Mouse (Mus musculus) olfactory bulb, adult 2 months (tissue): ENCODE data around the gene Sp6.

Source experiments
- CTCF ChIP-seq: fragments of 200-500 bp; IDR thresholded peaks from 2 replicates; pipeline ENCODE4 v1.5.1; 2012; ENCODE audit warnings: low read depth, mild to moderate bottlenecking, low read length, moderate library complexity; ENCODE audit not compliant: insufficient read depth
- POLR2A ChIP-seq: fragments of 200-500 bp; IDR thresholded peaks from 2 replicates; pipeline ENCODE4 v1.6.1; 2012; ENCODE audit warnings: mild to moderate bottlenecking, low read depth, low read length, moderate library complexity; ENCODE audit not compliant: insufficient read depth

GRCm38 (mm10) chr11:96979329-96979728, 33.9 kb upstream of the Sp6 start:
- TF ChIP-seq CTCF (no peak), POLR2A (no peak)
